Mouse (Mus musculus): ENCODE data around the gene Timm9. TPM values are rescaled to one million over a fixed set of nuclear protein-coding genes. Genes with fewer than 3 reads are reported as not detected.

Gene Timm9
- polyA plus RNA-seq, 1 experiment: 69.3 TPM

GRCm38 (mm10) chr12:71086331-71086730, 50.2 kb downstream of the Timm9 start:
- no peaks in the 10 kb centered on the region for H3K27me3 ChIP-seq (ENCODE audit: control insufficient read depth, insufficient read depth, low read length, poor library complexity, severe bottlenecking)
- H3K27ac ChIP-seq (ENCODE audit: insufficient read depth, low read length): no peak overlapping the region
- no peak overlapping the region for H3K9ac ChIP-seq (ENCODE audit: low read depth, poor library complexity, severe bottlenecking)
- no peaks in the 10 kb centered on the region; the same call in 1 of the 2 replicates for H3K36me3 ChIP-seq (ENCODE audit: control insufficient read depth, insufficient read depth, low read length, poor library complexity, severe bottlenecking)
- TF ChIP-seq POLR2A (IDR thresholded peaks at IDR 0.05; ENCODE audit: insufficient read depth, low read length): no peak
- no peak for TF ChIP-seq CTCF (IDR thresholded peaks at IDR 0.05; ENCODE audit: low read depth, low read length)
- TF ChIP-seq EP300 (IDR thresholded peaks at IDR 0.05; ENCODE audit: insufficient read depth, low read depth, low read length): no peak
- H3K9me3 ChIP-seq (replicated peaks; ENCODE audit: control insufficient read depth, insufficient read depth, low read length, poor library complexity, severe bottlenecking): no peaks in the 10 kb centered on the region
- no peaks in the 10 kb centered on the region for H3K4me1 ChIP-seq (ENCODE audit: control insufficient read depth, insufficient read depth, low read length)
- H3K4me3 ChIP-seq (ENCODE audit: low read depth, low read length): no peak overlapping the region

Other genes starting within 250 kb of the Timm9 start
- gene Actr10, start 198.8 kb downstream of the Timm9 start, polyA plus RNA-seq (2011; ENCODE audit: insufficient read depth, insufficient read length, low read depth, missing spikeins): 140 and 146 TPM in 2 replicates
- 421 and 456 TPM in 2 replicates for gene Psma3, start 162.1 kb downstream of the Timm9 start, polyA plus RNA-seq (2011; ENCODE audit: insufficient read depth, insufficient read length, low read depth, missing spikeins)
- 21.0 and 21.9 TPM in 2 replicates for gene Arid4a, start 120.7 kb downstream of the Timm9 start, polyA plus RNA-seq (2011; ENCODE audit: insufficient read depth, insufficient read length, low read depth, missing spikeins)
- gene Tomm20l, start 25.3 kb downstream of the Timm9 start, polyA plus RNA-seq (2011; ENCODE audit: insufficient read depth, insufficient read length, low read depth, missing spikeins): 2.5 TPM in 1 of 2 replicates, not detected in the other
- gene 2700049A03Rik, start 164 bp upstream of the Timm9 start, polyA plus RNA-seq (2011; ENCODE audit: insufficient read depth, insufficient read length, low read depth, missing spikeins): 34.4 and 36.2 TPM in 2 replicates
- gene Dact1, start 173.2 kb upstream of the Timm9 start, polyA plus RNA-seq (2011; ENCODE audit: insufficient read depth, insufficient read length, low read depth, missing spikeins): 5.8 and 6.4 TPM in 2 replicates

All from ES-Bruce4 (cell line).